Comparison of ENCODE assay signal across 19 mouse cellular contexts in genomic region chr2:61582578-61583315, GRCm38 (mm10). TPM values are rescaled to one million over a fixed set of nuclear protein-coding genes. Genes with fewer than 3 reads are reported as not detected.
A peak's percentile ranks its signal among the peaks of the same experiment; 100 is the strongest.
DNase-seq lines count a peak whose midpoint lies in the region; ATAC-seq and TF ChIP-seq lines count a peak whose summit lies in the region.
"Had no signal": no experiment of that assay in that cellular context is flagged by ENCODE, and none has a peak within 500 bp of the region (broad histone marks: within the 10 kb centered on the region; RNA-seq: fewer than 3 reads in every experiment).

No protein-coding gene starts in this region.

- DNase-seq in heart, adult 18-20 months = peak; percentile 67 to 76
- no peak for DNase-seq in heart, postnatal 25 days (ENCODE audit: low spot score)
- DNase-seq in A20 (ENCODE audit: low read depth, low spot score) (peak; percentile 55), NIH3T3 (ENCODE audit: low read depth) (peak; percentile 47)
- DNase-seq in ovary, postnatal 14 days (ENCODE audit: low spot score) = no peak
- DNase-seq: cerebellum, adult 9-11 months; kidney, adult 18-20 months; kidney, postnatal 14 days; lung, postnatal 14 days; right cerebral cortex, postnatal 4 days had no signal

- intact Hi-C loops in heart, postnatal 25 days (cut with DNase I) = no loop called here

- no peak for TF ChIP-seq CTCF in intestine, postnatal 0 days (IDR thresholded peaks at IDR 0.05; ENCODE audit: low read depth)

- no peak overlapping the region for H3K4me2 ChIP-seq in intestine, postnatal 0 days (replicated peaks; ENCODE audit: low read depth)
- H3K4me2 ChIP-seq: forebrain, embryonic 13.5 days; heart, embryonic 15.5 days; hindbrain, embryonic 15.5 days; liver, embryonic 15.5 days; midbrain, embryonic 13.5 days; stomach, embryonic 15.5 days had no signal

- no peaks in the 10 kb centered on the region for H3K27me3 ChIP-seq in intestine, postnatal 0 days (replicated peaks; ENCODE audit: control insufficient read depth, insufficient read depth, low read length)
- H3K27me3 ChIP-seq: forebrain, embryonic 13.5 days; heart, embryonic 15.5 days; hindbrain, embryonic 15.5 days; liver, embryonic 15.5 days; midbrain, embryonic 13.5 days; stomach, embryonic 15.5 days had no signal

- no peak overlapping the region for H3K4me3 ChIP-seq in macrophage (ENCODE audit: inconsistent target)
- no peak overlapping the region for H3K4me3 ChIP-seq in intestine, postnatal 0 days (ENCODE audit: low read depth, low read length)
- H3K4me3 ChIP-seq: forebrain, embryonic 13.5 days; heart, embryonic 15.5 days; hindbrain, embryonic 15.5 days; liver, embryonic 15.5 days; midbrain, embryonic 13.5 days; stomach, embryonic 15.5 days had no signal

- no peaks in the 10 kb centered on the region for H3K4me1 ChIP-seq in intestine, postnatal 0 days (replicated peaks; ENCODE audit: control insufficient read depth, insufficient read depth, low read length)
- H3K4me1 ChIP-seq: forebrain, embryonic 13.5 days; heart, embryonic 15.5 days; hindbrain, embryonic 15.5 days; liver, embryonic 15.5 days; midbrain, embryonic 13.5 days; stomach, embryonic 15.5 days had no signal

- no peak for ATAC-seq in intestine, postnatal 0 days
- ATAC-seq: activated CD4-positive, CD25-positive, alpha-beta regulatory T cell, adult 4 months; forebrain, embryonic 13.5 days; midbrain, embryonic 13.5 days had no signal

- peaks cover 78% of the 10 kb centered on the region for H3K79me2 ChIP-seq in macrophage (ENCODE audit: inconsistent target)

- 49% methylated on average over 5 of the region's 5 CpGs for WGBS in macrophage (ENCODE audit: missing documents)
- 87% methylated on average over 5 of the region's 5 CpGs for WGBS in intestine, postnatal 0 days

- H3K36me3 ChIP-seq in macrophage (ENCODE audit: inconsistent target) = 0 out of 2 replicates have a peak, but pooled peaks cover under 1% of the 10 kb centered on the region
- no peaks in the 10 kb centered on the region for H3K36me3 ChIP-seq in intestine, postnatal 0 days (ENCODE audit: control insufficient read depth, insufficient read depth)
- H3K36me3 ChIP-seq: heart, embryonic 15.5 days; hindbrain, embryonic 15.5 days; liver, embryonic 15.5 days; midbrain, embryonic 13.5 days; stomach, embryonic 15.5 days had no signal

- no peak overlapping the region for H3K9ac ChIP-seq in intestine, postnatal 0 days (ENCODE audit: low read depth, low read length)
- H3K9ac ChIP-seq: forebrain, embryonic 13.5 days; heart, embryonic 15.5 days; hindbrain, embryonic 15.5 days; liver, embryonic 15.5 days; midbrain, embryonic 13.5 days; stomach, embryonic 15.5 days had no signal

- H3K27ac ChIP-seq in macrophage = 0 out of 2 replicates have a peak overlapping the region, but pooled peaks have one; percentile 2
- H3K27ac ChIP-seq in intestine, postnatal 0 days (ENCODE audit: low read depth, low read length) = no peak overlapping the region
- H3K27ac ChIP-seq: forebrain, embryonic 13.5 days; heart, embryonic 15.5 days; hindbrain, embryonic 15.5 days; liver, embryonic 15.5 days; midbrain, embryonic 13.5 days; stomach, embryonic 15.5 days had no signal

- no peaks in the 10 kb centered on the region for H3K9me3 ChIP-seq in intestine, postnatal 0 days (ENCODE audit: control insufficient read depth)
- H3K9me3 ChIP-seq: forebrain, embryonic 13.5 days; heart, embryonic 15.5 days; hindbrain, embryonic 15.5 days; liver, embryonic 15.5 days; midbrain, embryonic 13.5 days; stomach, embryonic 15.5 days had no signal

RNA-seq across cellular contexts. Expression of gene Tank, which starts 4.4 kb away (rescaled TPM):
- 10 to 100 TPM; 18.6 to 19.4 TPM for total RNA-seq in heart, adult 18-20 months (2021)
- total RNA-seq in heart, postnatal 25 days (2021) = 10 to 100 TPM; 17.6 to 20.9 TPM
- total RNA-seq in macrophage (2018; cell fraction: chromatin; rRNA removed) = 1,000 to 10,000 TPM in 8 of 26 experiments, 100 to 1,000 TPM in 17, 10 to 100 TPM in 1; 83.6 to 2,044 (median 390) TPM
- total RNA-seq in macrophage (2018; cell fraction: cytosol; rRNA removed) = 100 to 1,000 TPM in 10 of 26 experiments, 10 to 100 TPM in 16; 41.8 to 248 (median 88.2) TPM
- total RNA-seq in macrophage (2018; cell fraction: nucleus; rRNA removed) = 1,000 to 10,000 TPM in 4 of 26 experiments, 100 to 1,000 TPM in 22; 138 to 1,332 (median 438) TPM
- 57.6 to 93.0 TPM (median 61.6 TPM) in 3 replicates for polyA plus RNA-seq in macrophage (2018)
- 20.4 and 20.9 TPM in 2 replicates for polyA plus RNA-seq in intestine, postnatal 0 days (2015; fragmentation: Nextera tagmentation; extraction: Ambion mirVana)

Comparison
In these comparisons a context has a peak if more than half of its experiments do, and no peak if none do; other contexts are left out.
1. DNase-seq: peak in heart, adult 18-20 months (2 of 2), A20 (single experiment) and NIH3T3 (single experiment); none in heart, postnatal 25 days (single experiment) and ovary, postnatal 14 days (single experiment).